Mouse (Mus musculus): ENCODE results near the gene Crygc. TPM values are rescaled to one million over a fixed set of nuclear protein-coding genes. Genes with fewer than 3 reads are reported as not detected.
"Not testable (repeated sequence)": the region's sequence is repeated elsewhere in the genome, so short reads cannot be mapped to it uniquely, and the experiment has no call there.

Gene Crygc
- total RNA-seq, 2 experiments from 2014 or later, result not detected

- DNase-seq (ENCODE audit: extremely low spot score in 1 of 2, low spot score in 2 of 2), result no peak
- Histone ChIP-seq H3K27ac (no peak within 1 kb of the TSS), H3K4me3 (no peak within 1 kb of the TSS)
- no peak for TF ChIP-seq CTCF (IDR thresholded peaks at IDR 0.05)
- intact Hi-C loops (cut with DNase I), result no loop called here
These were observed 29.8 kb upstream of the Crygc start, which contains the start of gene Cryga for GRCm38 (mm10) chr1:65103273-65103672. Gene Cryga (minus strand): TSS chr1:65103373.

- H3K27ac ChIP-seq, result no peak overlapping the region
- intact Hi-C loops (cut with DNase I), result no loop called here
- no peak overlapping the region for H3K4me3 ChIP-seq
- no peak for TF ChIP-seq CTCF (IDR thresholded peaks at IDR 0.05)
- DNase-seq (ENCODE audit: extremely low spot score in 1 of 2, low spot score in 2 of 2), result no peak
These were observed 23.5 kb upstream of the Crygc start for GRCm38 (mm10) chr1:65096953-65097352.

GRCm38 (mm10) chr1:65091566-65091965, 18.1 kb upstream of the Crygc start:
- DNase-seq (ENCODE audit: extremely low spot score in 1 of 2, low spot score in 2 of 2), result no peak
- intact Hi-C loops (cut with DNase I), result no loop called here
- no peak overlapping the region for H3K27ac ChIP-seq
- H3K4me3 ChIP-seq, result no peak overlapping the region
- no peak for TF ChIP-seq CTCF (IDR thresholded peaks at IDR 0.05)

- no peak for DNase-seq (ENCODE audit: extremely low spot score in 1 of 2, low spot score in 2 of 2)
- no peak for TF ChIP-seq CTCF (IDR thresholded peaks at IDR 0.05)
- intact Hi-C loops (cut with DNase I), result no loop called here
- Histone ChIP-seq H3K27ac (no peak overlapping the region), H3K4me3 (no peak overlapping the region)
These were observed 16.9 kb upstream of the Crygc start for GRCm38 (mm10) chr1:65090370-65090769.

GRCm38 (mm10) chr1:65088567-65089356, 15.3 kb upstream of the Crygc start:
- no peak for DNase-seq (ENCODE audit: extremely low spot score in 1 of 2, low spot score in 2 of 2)
- intact Hi-C loops (cut with DNase I), result no loop called here
- no peak overlapping the region for H3K4me3 ChIP-seq
- no peak overlapping the region for H3K27ac ChIP-seq
- no peak for TF ChIP-seq CTCF (IDR thresholded peaks at IDR 0.05)

GRCm38 (mm10) chr1:65082188-65082587, 8.7 kb upstream of the Crygc start, which contains the start of gene Crygb:
Gene Crygb (minus strand): TSS chr1:65082288.
- no peak for DNase-seq (ENCODE audit: extremely low spot score in 1 of 2, low spot score in 2 of 2)
- no peak for TF ChIP-seq CTCF (IDR thresholded peaks at IDR 0.05)
- H3K4me3 ChIP-seq, result no peak within 1 kb of the TSS
- intact Hi-C loops (cut with DNase I), result no loop called here
- no peak within 1 kb of the TSS for H3K27ac ChIP-seq

GRCm38 (mm10) chr1:65075607-65076006, 2.1 kb upstream of the Crygc start:
- DNase-seq (ENCODE audit: extremely low spot score in 1 of 2, low spot score in 2 of 2), result no peak
- H3K27ac ChIP-seq, result no peak overlapping the region
- H3K4me3 ChIP-seq, result no peak overlapping the region
- peak; percentile 52 for TF ChIP-seq CTCF (IDR thresholded peaks at IDR 0.05)
- intact Hi-C loops (cut with DNase I), result loop anchor here (2.0 to 10.0 kb wide), 2 partner anchors 29 to 1421 kb away; no protein-coding TSS in a partner anchor

- intact Hi-C loops (cut with DNase I), result no loop called here
- no peak overlapping the region for H3K4me3 ChIP-seq
- no peak for TF ChIP-seq CTCF (IDR thresholded peaks at IDR 0.05)
- no peak for DNase-seq (ENCODE audit: extremely low spot score in 1 of 2, low spot score in 2 of 2)
- no peak overlapping the region for H3K27ac ChIP-seq
These were observed 5.6 kb downstream of the Crygc start for GRCm38 (mm10) chr1:65067842-65068241.

GRCm38 (mm10) chr1:65064201-65064600, 9.3 kb downstream of the Crygc start:
- intact Hi-C loops (cut with DNase I), result no loop called here
- Histone ChIP-seq H3K27ac (no peak overlapping the region), H3K4me3 (no peak overlapping the region)
- TF ChIP-seq CTCF (IDR thresholded peaks at IDR 0.05), result no peak
- no peak for DNase-seq (ENCODE audit: extremely low spot score in 1 of 2, low spot score in 2 of 2)

- no peak within 1 kb of the TSS for H3K4me3 ChIP-seq
- intact Hi-C loops (cut with DNase I), result no loop called here
- no peak for DNase-seq (ENCODE audit: extremely low spot score in 1 of 2, low spot score in 2 of 2)
- no peak within 1 kb of the TSS for H3K27ac ChIP-seq
- no peak for TF ChIP-seq CTCF (IDR thresholded peaks at IDR 0.05)
These were observed 10.1 kb downstream of the Crygc start, which contains the start of gene Crygd for GRCm38 (mm10) chr1:65063352-65063751. Gene Crygd (minus strand): TSS chr1:65063452.

GRCm38 (mm10) chr1:65052140-65052539, 21.3 kb downstream of the Crygc start:
- no peak overlapping the region for H3K27ac ChIP-seq
- TF ChIP-seq CTCF (IDR thresholded peaks at IDR 0.05), result no peak
- intact Hi-C loops (cut with DNase I), result no loop called here
- DNase-seq (ENCODE audit: extremely low spot score in 1 of 2, low spot score in 2 of 2), result no peak
- H3K4me3 ChIP-seq, result no peak overlapping the region

- no peak for TF ChIP-seq CTCF (IDR thresholded peaks at IDR 0.05)
These were observed 21.8 kb downstream of the Crygc start for GRCm38 (mm10) chr1:65051696-65052095.

GRCm38 (mm10) chr1:65050952-65051351, 22.5 kb downstream of the Crygc start, which contains the start of gene Cryge:
Gene Cryge (minus strand): TSS chr1:65051149.
- H3K4me3 ChIP-seq; H3K27ac ChIP-seq; DNase-seq (ENCODE audit: extremely low spot score in 1 of 2, low spot score in 2 of 2); intact Hi-C loops (cut with DNase I): not testable (repeated sequence)

More at GRCm38 (mm10) chr1:65051696-65052095, 21.8 kb downstream of the Crygc start:
- Histone ChIP-seq H3K4me3 (no peak overlapping the region), H3K27ac (no peak overlapping the region)
- intact Hi-C loops (cut with DNase I), result no loop called here
- DNase-seq (ENCODE audit: extremely low spot score in 1 of 2, low spot score in 2 of 2), result no peak

Data from left cerebral cortex, adult 2 months (tissue).